Mouse (Mus musculus) spleen, adult 2 months (tissue): ENCODE measurements around the gene Hjurp. TPM values are rescaled to one million over a fixed set of nuclear protein-coding genes. Genes with fewer than 3 reads are reported as not detected.

Source experiments
- DNase-seq, 2 experiments: peaks; one replicate each; pipeline versions ENCODE4 v3.0.0 to v3.0.0-alpha.2; 2012 to 2021; ENCODE audit warnings: low spot score in 2 of 2, low read depth in 1 of 2
- H3K27ac ChIP-seq: fragments of 200-500 bp; 2 replicates; pipeline ENCODE4 v1.5.1; 2012; ENCODE audit warnings: low read length, inconsistent platforms; ENCODE audit not compliant: insufficient read depth
- H3K27me3 ChIP-seq: fragments of 200-500 bp; 2 replicates; pipeline ENCODE4 v1.6.1; 2012; ENCODE audit warnings: mild to moderate bottlenecking, moderate library complexity, low read length, inconsistent platforms; ENCODE audit not compliant: control insufficient read depth, insufficient read depth
- H3K36me3 ChIP-seq: fragments of 200-500 bp; 2 replicates; pipeline ENCODE4 v1.6.1; 2012; ENCODE audit warnings: mild to moderate bottlenecking, low read length, inconsistent platforms; ENCODE audit not compliant: control insufficient read depth, insufficient read depth
- H3K4me1 ChIP-seq: fragments of 200-500 bp; 2 replicates; pipeline ENCODE4 v1.6.1; 2011; ENCODE audit warnings: inconsistent platforms; ENCODE audit not compliant: control insufficient read depth, insufficient read depth, insufficient read length
- H3K4me3 ChIP-seq: fragments of 200-500 bp; 2 replicates; pipeline ENCODE4 v1.5.1; 2011; ENCODE audit warnings: mild to moderate bottlenecking, inconsistent platforms; ENCODE audit not compliant: insufficient read depth, insufficient read length; ENCODE audit errors: extremely low read depth
- CTCF ChIP-seq: fragments of 200-500 bp; IDR thresholded peaks from 2 replicates; pipeline ENCODE4 v1.5.1; 2011; ENCODE audit warnings: mild to moderate bottlenecking, inconsistent platforms; ENCODE audit not compliant: insufficient read depth, insufficient read length, insufficient replicate concordance; ENCODE audit errors: extremely low read depth
- POLR2A ChIP-seq: fragments of 200-500 bp; IDR thresholded peaks from 2 replicates; pipeline ENCODE4 v1.6.1; 2011; ENCODE audit warnings: low read depth, low read length, inconsistent platforms
- WGBS: fragments of 180-500 bp; shearing (Covaris S2); methylation state at CpG from one replicate; pipeline ENCODE4 v1.1.7; 2018; 5-methylcytosine and 5-hydroxymethylcytosine counted together
- polyA plus RNA-seq: library from polyadenylated mRNA; depleted of rRNA; stranded (reverse); fragments of >200 nt; gene quantifications from 2 replicates; pipeline ENCODE4 v1.2.3, GENCODE M21; 2012; rRNA removed

Hjurp gene
- polyA plus RNA-seq, 1 experiment, result 47.2 TPM

DNA sequence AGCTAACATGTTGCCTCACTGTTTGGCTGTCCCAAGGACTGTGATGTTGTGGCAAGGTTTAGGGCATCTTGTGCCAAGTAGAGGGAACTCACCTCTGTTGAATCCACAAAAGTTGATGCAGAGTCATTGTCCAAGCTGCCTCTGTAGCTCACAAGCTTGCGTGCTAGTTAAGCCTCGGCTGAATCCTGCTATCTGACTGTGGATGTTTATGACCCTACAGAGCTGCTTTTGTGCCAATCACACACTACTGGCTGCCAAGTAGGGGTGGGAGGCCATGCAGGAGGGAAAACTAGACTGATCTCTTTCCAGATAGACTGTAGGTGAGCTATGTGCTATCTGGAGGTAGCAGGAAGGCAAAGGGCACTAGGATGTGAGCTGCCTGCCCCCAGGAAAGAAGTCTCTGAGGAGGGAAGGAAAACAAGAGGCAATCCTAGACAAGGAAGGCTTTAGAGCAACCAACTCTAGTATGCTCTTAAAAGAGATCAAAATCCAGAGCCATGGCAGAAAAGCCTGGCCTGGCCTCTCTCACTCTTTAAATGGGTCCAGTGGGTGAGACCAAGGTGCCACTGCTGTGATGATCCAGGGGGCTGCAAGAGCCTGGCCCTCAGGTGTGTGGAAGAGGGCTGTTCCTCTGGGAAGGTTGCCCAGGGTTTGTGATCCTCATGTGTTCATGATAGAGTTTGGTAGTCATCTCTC lies 63.5 kb downstream of the Hjurp start:
- H3K27ac ChIP-seq, result no peak overlapping the region

DNA sequence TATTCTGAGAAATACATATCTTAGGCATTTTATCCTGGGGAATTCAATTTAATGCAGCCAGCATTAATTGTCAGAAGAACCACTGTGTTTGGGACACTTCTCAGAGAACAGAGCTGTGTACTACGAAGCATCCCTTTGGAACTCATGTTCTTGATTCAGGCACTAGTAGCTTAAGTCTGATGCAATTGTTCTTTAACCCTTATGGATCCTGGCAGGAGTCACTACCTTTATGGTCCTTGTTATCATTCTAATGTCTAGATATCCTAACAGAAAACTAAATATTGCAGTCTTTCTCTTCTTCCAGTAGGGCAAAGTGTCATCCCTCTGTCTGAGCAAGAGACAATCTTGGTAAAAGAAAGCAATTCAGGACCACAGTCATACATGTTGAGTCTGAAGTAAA lies 64.4 kb downstream of the Hjurp start:
- H3K36me3 ChIP-seq, result no peaks in the 10 kb centered on the region
- DNase-seq, result peak in 1 of 2 experiments; percentile 1
- no peak overlapping the region for H3K27ac ChIP-seq
- H3K4me3 ChIP-seq, result no peak overlapping the region
- no peaks in the 10 kb centered on the region for H3K27me3 ChIP-seq
- H3K4me1 ChIP-seq, result no peaks in the 10 kb centered on the region
- WGBS, result 77% methylated on average over 1 of the region's 1 CpGs
- no peak for TF ChIP-seq POLR2A
- TF ChIP-seq CTCF, result no peak

More for the DNA sequence above, 63.5 kb downstream of the Hjurp start:
- no peak overlapping the region for H3K4me3 ChIP-seq
- H3K27me3 ChIP-seq, result no peaks in the 10 kb centered on the region
- no peaks in the 10 kb centered on the region for H3K4me1 ChIP-seq
- H3K36me3 ChIP-seq, result no peaks in the 10 kb centered on the region
- TF ChIP-seq CTCF (no peak), POLR2A (no peak)
- peak in 1 of 2 experiments; percentile 7 for DNase-seq
- 79% methylated on average over 2 of the region's 2 CpGs for WGBS

Other genes with a start within 250 kb of the Hjurp start
- not detected in 2 replicates for gene Ugt1a10, start 222.2 kb downstream of the Hjurp start, polyA plus RNA-seq
- not detected in 2 replicates for gene Ugt1a9, start 206.8 kb downstream of the Hjurp start, polyA plus RNA-seq
- not detected in 2 replicates for gene Ugt1a8, start 189.8 kb downstream of the Hjurp start, polyA plus RNA-seq
- gene Ugt1a7c, start 182.6 kb downstream of the Hjurp start, polyA plus RNA-seq, result 1.5 and 3.5 TPM in 2 replicates
- 0.29 and 0.90 TPM in 2 replicates for gene Ugt1a6b, start 174.4 kb downstream of the Hjurp start, polyA plus RNA-seq
- 0.44 and 1.0 TPM in 2 replicates for gene Ugt1a6a, start 142.8 kb downstream of the Hjurp start, polyA plus RNA-seq
- gene Ugt1a5, start 111.6 kb downstream of the Hjurp start, polyA plus RNA-seq, result not detected in 2 replicates
- gene Ugt1a2, start 77.0 kb downstream of the Hjurp start, polyA plus RNA-seq, result 0.13 and 0.15 TPM in 2 replicates
- 1.3 and 2.3 TPM in 2 replicates for gene Dnajb3, start 71.9 kb downstream of the Hjurp start, polyA plus RNA-seq
- 0.22 TPM in 1 of 2 replicates, not detected in the other for gene Ugt1a1, start 65.7 kb downstream of the Hjurp start, polyA plus RNA-seq
- gene Mroh2a, start 50.6 kb downstream of the Hjurp start, polyA plus RNA-seq, result 0.23 and 0.42 TPM in 2 replicates
- not detected in 2 replicates for gene Trpm8, start within 50 bp of the Hjurp start, polyA plus RNA-seq
- gene Spp2, start 129.3 kb upstream of the Hjurp start, polyA plus RNA-seq, result 0.37 TPM in 1 of 2 replicates, not detected in the other
- gene Glrp1, start 232.4 kb upstream of the Hjurp start, polyA plus RNA-seq, result not detected in 2 replicates